Mouse (Mus musculus): ENCODE results near the gene Plekha4.

Plekha4 gene

GRCm38 (mm10) chr7:45535676-45536075 is 9.5 kb downstream of the Plekha4 start:
- intact Hi-C loops (cut with DNase I): no loop called here

GRCm38 (mm10) chr7:45537602-45538001 is 11.5 kb downstream of the Plekha4 start:
- intact Hi-C loops (cut with DNase I): no loop called here

GRCm38 (mm10) chr7:45538163-45539041 is 12.3 kb downstream of the Plekha4 start:
- intact Hi-C loops (cut with DNase I): no loop called here

- intact Hi-C loops (cut with DNase I): no loop called here
These were observed 13.0 kb downstream of the Plekha4 start for GRCm38 (mm10) chr7:45539095-45539494.

GRCm38 (mm10) chr7:45540213-45540612 is 14.1 kb downstream of the Plekha4 start:
- intact Hi-C loops (cut with DNase I): no loop called here

GRCm38 (mm10) chr7:45544525-45544924 is 18.4 kb downstream of the Plekha4 start:
- intact Hi-C loops (cut with DNase I): no loop called here

- intact Hi-C loops (cut with DNase I): no loop called here
These were observed 23.7 kb downstream of the Plekha4 start for GRCm38 (mm10) chr7:45549641-45550436.

GRCm38 (mm10) chr7:45550821-45551511 is 24.8 kb downstream of the Plekha4 start:
- intact Hi-C loops (cut with DNase I): no loop called here

GRCm38 (mm10) chr7:45551512-45551883 is 25.4 kb downstream of the Plekha4 start:
- intact Hi-C loops (cut with DNase I): no loop called here

- intact Hi-C loops (cut with DNase I): no loop called here
These were observed 27.4 kb downstream of the Plekha4 start for GRCm38 (mm10) chr7:45553519-45553918.

GRCm38 (mm10) chr7:45553990-45554389 is 27.9 kb downstream of the Plekha4 start:
- intact Hi-C loops (cut with DNase I): no loop called here

GRCm38 (mm10) chr7:45554744-45555143 is 28.6 kb downstream of the Plekha4 start, which contains the start of gene Hsd17b14:
TSS of gene Hsd17b14 (plus strand) at chr7:45554893.
- intact Hi-C loops (cut with DNase I): loop anchor here (5.0 kb wide), 1 partner anchor 38 kb away; no protein-coding TSS in a partner anchor

GRCm38 (mm10) chr7:45555787-45556186 is 29.7 kb downstream of the Plekha4 start:
- intact Hi-C loops (cut with DNase I): loop anchor here (5.0 kb wide), 1 partner anchor 37 kb away; no protein-coding TSS in a partner anchor

- intact Hi-C loops (cut with DNase I): loop anchor here (5.0 kb wide), 1 partner anchor 33 kb away; no protein-coding TSS in a partner anchor
These were observed 32.8 kb downstream of the Plekha4 start for GRCm38 (mm10) chr7:45558907-45559306.

GRCm38 (mm10) chr7:45560241-45560640 is 34.1 kb downstream of the Plekha4 start:
- intact Hi-C loops (cut with DNase I): loop anchor here (5.0 kb wide), 1 partner anchor 108 kb away; no protein-coding TSS in a partner anchor

GRCm38 (mm10) chr7:45560843-45561623 is 34.9 kb downstream of the Plekha4 start:
- intact Hi-C loops (cut with DNase I): loop anchor here (5.0 kb wide), 1 partner anchor 109 kb away; no protein-coding TSS in a partner anchor

- intact Hi-C loops (cut with DNase I): loop anchor here (5.0 kb wide), 1 partner anchor 110 kb away; no protein-coding TSS in a partner anchor
These were observed 35.7 kb downstream of the Plekha4 start for GRCm38 (mm10) chr7:45561624-45562520.

- intact Hi-C loops (cut with DNase I): loop anchor here (5.0 kb wide), 1 partner anchor 113 kb away; no protein-coding TSS in a partner anchor
These were observed 38.7 kb downstream of the Plekha4 start for GRCm38 (mm10) chr7:45564811-45565210.

- intact Hi-C loops (cut with DNase I): no loop called here
These were observed 39.3 kb downstream of the Plekha4 start for GRCm38 (mm10) chr7:45565446-45565845.
